Mouse (Mus musculus) ES-E14 (cell line): ENCODE measurements around the gene Zfp410. TPM values are rescaled to one million over a fixed set of nuclear protein-coding genes. Genes with fewer than 3 reads are reported as not detected.

Experiments used
- DNase-seq: peaks from one replicate; pipeline ENCODE4 v3.0.0-alpha.2; 2013; ENCODE audit warnings: low read depth, low spot score
- H3K27ac ChIP-seq: 2 replicates; pipeline ENCODE4 v1.5.1; 2012; ENCODE audit warnings: low read depth, mild to moderate bottlenecking, low read length, moderate library complexity, mixed read lengths; ENCODE audit not compliant: poor library complexity, insufficient read depth, severe bottlenecking
- H3K36me3 ChIP-seq: 2 replicates; pipeline ENCODE4 v1.6.1; 2012; ENCODE audit warnings: mild to moderate bottlenecking, low read length, moderate library complexity, mixed read lengths; ENCODE audit not compliant: control insufficient read depth, poor library complexity, insufficient read depth, severe bottlenecking
- H3K4me1 ChIP-seq, 2 experiments: fragments of 150-350 bp in 1 of 2; sonication (generic) in 1 of 2; 2 replicates each; pipeline ENCODE4 v1.6.1; 2012; ENCODE audit warnings: low read length in 2 of 2, mild to moderate bottlenecking in 1 of 2, mixed read lengths in 1 of 2; ENCODE audit not compliant: control insufficient read depth in 2 of 2, insufficient read depth in 2 of 2, poor library complexity in 1 of 2
- H3K4me3 ChIP-seq, 2 experiments: fragments of 150-350 bp in 1 of 2; sonication (generic) in 1 of 2; 2 replicates each; pipeline ENCODE4 v1.5.1; 2012; ENCODE audit warnings: low read length in 2 of 2, low read depth in 1 of 2, mild to moderate bottlenecking in 1 of 2, mixed read lengths in 1 of 2; ENCODE audit not compliant: insufficient read depth in 1 of 2, poor library complexity in 1 of 2, severe bottlenecking in 1 of 2
- H3K9ac ChIP-seq: 2 replicates; pipeline ENCODE4 v1.6.1; 2012; ENCODE audit warnings: low read depth, mild to moderate bottlenecking, low read length, mixed read lengths; ENCODE audit not compliant: poor library complexity, insufficient read depth, severe bottlenecking
- H3K9me3 ChIP-seq: fragments of 150-350 bp; sonication (generic); 2 replicates; pipeline ENCODE4 v1.6.1; 2012; ENCODE audit warnings: low read depth, mild to moderate bottlenecking, low read length; ENCODE audit not compliant: control insufficient read depth, insufficient read depth
- CHD2 ChIP-seq: IDR thresholded peaks from 2 replicates; pipeline ENCODE4 v1.6.1; 2014; ENCODE audit warnings: mild to moderate bottlenecking, low read depth, low read length, inconsistent platforms
- HCFC1 ChIP-seq: IDR thresholded peaks from 2 replicates; pipeline ENCODE4 v1.6.1; 2012; ENCODE audit warnings: low read length, inconsistent platforms, borderline replicate concordance; ENCODE audit not compliant: insufficient read depth
- MAFK ChIP-seq: IDR thresholded peaks from 2 replicates; pipeline ENCODE4 v1.6.1; 2014; ENCODE audit warnings: mild to moderate bottlenecking, low read depth, low read length, inconsistent platforms; ENCODE audit not compliant: insufficient read depth
- ZC3H11A ChIP-seq: IDR thresholded peaks from 2 replicates; pipeline ENCODE4 v1.6.1; 2012; ENCODE audit warnings: low read depth, mild to moderate bottlenecking, inconsistent platforms, low read length, borderline replicate concordance
- ZNF384 ChIP-seq: IDR thresholded peaks from 2 replicates; pipeline ENCODE4 v1.6.1; 2012; ENCODE audit warnings: low read depth, low read length, inconsistent platforms
- in situ Hi-C, 2 experiments: fragments of 600-800 bp; cut with MboI; formaldehyde crosslinking; loops; one replicate each; pipeline ENCODE4 v1.15.1; 2025; ENCODE audit warnings: low sequenced_read_pairs in 2 of 2, inconsistent platforms in 1 of 2; ENCODE audit not compliant: unreplicated experiment in 2 of 2
- total RNA-seq: library from RNA; depleted of rRNA; stranded (reverse); fragments of 300-350 nt; gene quantifications from 2 replicates; pipeline ENCODE4 v1.2.3, GENCODE M21; 2012

Gene Zfp410
- total RNA-seq, 1 experiment: 39.6 TPM

DNA sequence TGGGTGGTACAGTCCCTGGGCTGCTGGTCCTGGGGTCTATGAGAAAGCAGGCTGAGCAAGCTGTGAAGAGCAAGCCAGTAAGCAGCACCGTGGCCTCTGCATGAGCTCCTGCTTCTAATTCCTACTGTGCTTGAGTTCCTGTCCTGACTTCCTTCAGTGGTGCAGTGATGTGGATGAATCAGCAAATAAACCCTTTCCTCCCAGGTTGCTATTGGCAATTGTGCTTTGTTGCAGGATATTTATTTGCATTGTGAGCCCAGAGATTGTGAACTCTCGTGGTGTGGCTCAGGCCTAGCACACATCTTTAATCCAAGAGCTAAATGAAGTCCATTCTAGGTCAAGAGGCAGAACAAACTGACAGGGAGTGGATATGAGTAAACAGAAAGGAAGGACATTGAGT is 40.4 kb upstream of the Zfp410 start:
- in situ Hi-C loops: no loop called here

DNA sequence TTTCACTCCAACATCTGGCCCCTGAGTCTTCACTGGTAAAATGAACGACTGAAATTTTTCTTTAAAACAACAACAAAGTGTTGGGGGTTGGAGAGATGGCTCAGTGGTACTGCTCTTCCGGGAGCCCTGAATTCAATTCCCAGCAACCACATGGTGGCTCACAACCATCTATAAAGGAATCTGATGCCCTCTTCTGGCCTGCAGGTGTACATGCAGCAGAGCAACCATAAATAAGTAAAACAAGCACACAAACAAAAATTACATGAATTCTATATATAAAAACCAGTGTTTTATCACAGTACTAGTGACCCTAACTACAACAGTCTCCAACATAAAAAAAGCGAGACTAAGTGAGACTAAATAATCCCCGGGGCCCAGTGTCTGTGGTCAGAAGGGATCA is 39.9 kb upstream of the Zfp410 start:
- peaks cover 0 to 2% of the 10 kb centered on the region in 2 experiments; a peak in 1 of 4 replicates for H3K4me1 ChIP-seq
- no peak overlapping the region for H3K27ac ChIP-seq
- H3K36me3 ChIP-seq: no peaks in the 10 kb centered on the region
- no peak overlapping the region for H3K4me3 ChIP-seq
- no peaks in the 10 kb centered on the region for H3K9me3 ChIP-seq
- DNase-seq: no peak
- no peak overlapping the region for H3K9ac ChIP-seq
- TF ChIP-seq ZC3H11A (no peak), ZNF384 (no peak), HCFC1 (no peak), CHD2 (no peak), MAFK (no peak)
- in situ Hi-C loops: no loop called here

More for the DNA sequence above, 40.4 kb upstream of the Zfp410 start:
- no peak for TF ChIP-seq HCFC1
- Histone ChIP-seq H3K9me3 (no peaks in the 10 kb centered on the region), H3K36me3 (no peaks in the 10 kb centered on the region), H3K27ac (no peak overlapping the region), H3K4me3 (no peak overlapping the region), H3K9ac (no peak overlapping the region), H3K4me1 (peaks cover 0 to 2% of the 10 kb centered on the region in 2 experiments; a peak in 1 of 4 replicates)
- no peak for DNase-seq

DNA sequence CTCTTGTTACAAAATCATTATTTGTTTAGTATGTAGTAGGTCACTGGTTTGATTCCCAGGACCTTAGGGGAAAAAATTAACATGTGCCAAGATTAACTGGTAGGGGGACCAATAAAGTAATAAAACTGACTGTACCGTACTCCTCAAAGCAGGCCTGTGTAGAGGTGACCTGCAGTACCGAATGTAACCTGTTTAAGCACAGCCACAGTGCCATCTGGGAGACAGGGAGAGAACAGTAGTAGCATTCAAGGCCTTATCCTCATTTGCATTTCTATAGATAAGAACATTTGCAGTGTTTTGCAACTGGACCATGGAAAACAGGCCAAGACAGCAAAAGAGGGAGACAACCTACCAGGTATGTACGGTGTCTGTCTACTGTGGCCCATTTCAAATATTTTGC is 38.8 kb upstream of the Zfp410 start:
- Histone ChIP-seq H3K27ac (no peak overlapping the region), H3K9ac (no peak overlapping the region), H3K9me3 (no peaks in the 10 kb centered on the region), H3K4me1 (peaks cover 0 to 2% of the 10 kb centered on the region in 2 experiments; a peak in 1 of 4 replicates), H3K4me3 (no peak overlapping the region), H3K36me3 (no peaks in the 10 kb centered on the region)
- DNase-seq: no peak
- in situ Hi-C loops: no loop called here
- TF ChIP-seq HCFC1 (no peak), ZNF384 (no peak), ZC3H11A (no peak), MAFK (no peak), CHD2 (no peak)

DNA sequence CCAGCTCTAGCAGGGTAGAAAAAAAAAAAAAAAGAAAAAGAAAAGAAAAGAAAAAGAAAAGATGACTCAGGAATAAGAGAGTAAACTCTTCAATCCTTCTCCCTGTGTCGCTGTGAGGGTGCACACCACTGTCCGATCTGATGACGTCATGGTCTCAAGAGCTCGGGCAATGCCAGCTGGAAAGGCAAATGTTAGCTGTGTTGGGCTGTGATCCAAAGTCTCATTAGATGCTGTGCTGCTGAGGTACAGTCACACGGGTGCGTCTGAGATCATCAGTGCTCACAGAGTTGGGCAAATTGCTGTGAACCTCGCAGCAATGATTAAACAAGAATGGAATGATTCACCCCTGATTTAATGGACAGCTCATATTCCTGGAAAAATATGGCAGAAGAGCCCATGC is 37.8 kb upstream of the Zfp410 start:
- no peak for DNase-seq
- no peak overlapping the region for H3K9ac ChIP-seq
- H3K27ac ChIP-seq: no peak overlapping the region
- H3K4me1 ChIP-seq: peaks cover 0 to 2% of the 10 kb centered on the region in 2 experiments; a peak in 1 of 4 replicates
- H3K9me3 ChIP-seq: no peaks in the 10 kb centered on the region
- H3K4me3 ChIP-seq: no peak overlapping the region
- no peaks in the 10 kb centered on the region for H3K36me3 ChIP-seq
- in situ Hi-C loops: no loop called here
- TF ChIP-seq ZNF384 (no peak), ZC3H11A (no peak), MAFK (no peak)

DNA sequence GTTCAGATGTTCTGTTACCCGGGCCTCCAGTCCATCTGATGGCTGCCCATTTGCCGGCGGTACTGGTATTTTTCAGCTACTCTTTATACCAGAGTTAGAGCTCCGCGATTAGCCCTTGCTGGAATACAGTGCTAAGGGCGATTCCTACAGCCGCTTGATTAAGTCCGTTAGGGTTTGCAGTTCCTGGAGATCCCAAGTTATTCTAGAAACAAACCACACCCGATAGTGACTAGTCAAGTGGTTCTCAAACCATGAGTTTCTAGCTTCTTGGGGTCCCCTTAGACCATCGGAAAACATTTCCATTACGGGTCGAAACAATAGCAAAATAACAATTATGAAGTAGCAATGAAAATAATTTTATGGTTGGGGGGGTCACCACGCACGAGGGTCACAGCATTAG is 32.3 kb upstream of the Zfp410 start:
- Histone ChIP-seq H3K36me3 (no peaks in the 10 kb centered on the region), H3K4me1 (no peaks in the 10 kb centered on the region), H3K9me3 (no peaks in the 10 kb centered on the region), H3K9ac (peak overlapping the region; percentile 81), H3K4me3 (peak overlapping the region in 1 of 2 experiments; percentile 75; a peak in 2 of 4 replicates), H3K27ac (no peak overlapping the region)
- DNase-seq: no peak
- TF ChIP-seq MAFK (no peak), CHD2 (no peak), ZNF384 (no peak), ZC3H11A (no peak), HCFC1 (no peak)
- in situ Hi-C loops: no loop called here
